Mouse (Mus musculus) frontal cortex, adult 2 months (tissue): ENCODE measurements around the gene Derl3. TPM values are rescaled to one million over a fixed set of nuclear protein-coding genes. Genes with fewer than 3 reads are reported as not detected.
A peak's percentile ranks its signal among the peaks of the same experiment; 100 is the strongest.

Source experiments
- DNase-seq, 2 experiments: peaks; one replicate each; pipeline ENCODE4 v3.0.0; 2022; ENCODE audit warnings: low spot score in 1 of 2; ENCODE audit errors: extremely low spot score in 1 of 2
- polyA plus RNA-seq: library from polyadenylated mRNA; depleted of rRNA; stranded (reverse); fragments of >200 nt; gene quantifications from 2 replicates; pipeline ENCODE4 v1.2.3, GENCODE M21; 2012; rRNA removed

Gene Derl3
- polyA plus RNA-seq, 1 experiment = 5.3 TPM

- no peak for DNase-seq
Observed at GRCm38 (mm10) chr10:75937851-75938643, 44.8 kb downstream of the Derl3 start.

- DNase-seq = peak in 1 of 2 experiments; percentile 68
Observed at GRCm38 (mm10) chr10:75939481-75940234, 46.4 kb downstream of the Derl3 start.

GRCm38 (mm10) chr10:75940520-75940919 is 47.3 kb downstream of the Derl3 start, which contains the start of gene Gm867:
Gene Gm867 (minus strand): TSS chr10:75940672.
- no peak for DNase-seq

DNA sequence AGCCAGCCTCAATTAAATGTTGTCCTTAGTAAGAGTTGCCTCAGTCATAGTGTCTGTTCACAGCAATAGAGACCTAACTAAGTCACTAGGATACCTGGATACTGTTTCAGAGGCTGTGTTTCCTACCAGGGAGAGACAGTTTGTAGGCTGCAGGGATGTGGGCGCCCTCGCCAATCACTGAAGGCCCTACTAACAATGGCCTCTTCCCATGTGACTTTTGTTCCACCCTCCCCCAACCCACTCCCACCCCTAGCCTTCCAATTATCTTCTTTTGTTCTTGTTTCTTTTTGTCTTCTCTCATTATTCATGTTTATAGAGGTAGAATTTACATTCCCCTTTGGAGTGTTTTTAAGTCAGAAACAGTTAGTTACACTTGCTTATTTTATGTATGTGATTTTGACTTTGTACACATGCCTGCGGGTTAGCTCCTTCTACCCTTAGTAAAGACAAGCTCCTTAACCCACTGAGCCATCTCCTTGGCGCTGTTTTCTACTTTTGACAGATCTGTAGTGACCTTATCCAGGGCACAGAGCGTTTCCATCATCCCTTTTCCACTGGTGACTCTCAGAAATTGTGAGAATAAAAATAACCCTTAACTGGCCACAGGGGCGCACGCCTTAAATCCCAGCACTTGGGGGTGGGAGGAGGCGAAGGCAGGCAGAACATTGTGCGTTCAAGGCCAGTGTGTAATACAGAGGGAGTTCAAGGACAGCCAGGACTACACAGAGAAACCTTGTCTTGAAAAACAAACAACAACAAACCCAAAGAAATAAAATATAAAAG is 48.0 kb downstream of the Derl3 start:
- no peak for DNase-seq

- DNase-seq = no peak
Observed at GRCm38 (mm10) chr10:75942736-75943477, 49.7 kb downstream of the Derl3 start, which contains the start of gene Vpreb3. Gene Vpreb3 (plus strand): TSS chr10:75943057.

- DNase-seq = no peak
Observed at GRCm38 (mm10) chr10:75944066-75944772, 51.0 kb downstream of the Derl3 start.

- no peak for DNase-seq
Observed at GRCm38 (mm10) chr10:75945213-75945612, 52.0 kb downstream of the Derl3 start.

Other genes starting within 250 kb of the Derl3 start
- gene Susd2, start 249.4 kb upstream of the Derl3 start, polyA plus RNA-seq = 10.3 and 11.7 TPM in 2 replicates
- gene Cabin1, start 129.1 kb upstream of the Derl3 start, polyA plus RNA-seq = 50.9 and 57.4 TPM in 2 replicates
- gene Ddt, start 120.0 kb upstream of the Derl3 start, polyA plus RNA-seq = 69.6 and 80.8 TPM in 2 replicates
- gene Gm20441, start 112.5 kb upstream of the Derl3 start, polyA plus RNA-seq = not detected in 2 replicates
- gene Gstt3, start 112.0 kb upstream of the Derl3 start, polyA plus RNA-seq = 8.6 and 10.4 TPM in 2 replicates
- 29.8 and 39.9 TPM in 2 replicates for gene Gstt1, start 94.8 kb upstream of the Derl3 start, polyA plus RNA-seq
- gene Gstt4, start 70.9 kb upstream of the Derl3 start, polyA plus RNA-seq = not detected in 2 replicates
- gene Gstt2, start 56.0 kb upstream of the Derl3 start, polyA plus RNA-seq = 17.8 and 20.9 TPM in 2 replicates
- 1,072 and 1,398 TPM in 2 replicates for gene Mif, start 33.2 kb upstream of the Derl3 start, polyA plus RNA-seq
- gene Smarcb1, start 28.2 kb downstream of the Derl3 start, polyA plus RNA-seq = 82.1 and 89.4 TPM in 2 replicates
- gene Chchd10, start 39.7 kb downstream of the Derl3 start, polyA plus RNA-seq = 453 and 546 TPM in 2 replicates
- gene Mmp11, start 43.1 kb downstream of the Derl3 start, polyA plus RNA-seq = 2.3 and 2.5 TPM in 2 replicates
- gene Gm867, start 47.3 kb downstream of the Derl3 start, polyA plus RNA-seq = 0.16 and 0.36 TPM in 2 replicates
- not detected in 2 replicates for gene Vpreb3, start 49.6 kb downstream of the Derl3 start, polyA plus RNA-seq
- gene Gm5134, start 61.1 kb downstream of the Derl3 start, polyA plus RNA-seq = 0.23 and 0.36 TPM in 2 replicates
- gene Zfp280b, start 139.2 kb downstream of the Derl3 start, polyA plus RNA-seq = 8.8 and 9.7 TPM in 2 replicates
- not detected in 2 replicates for gene Slc5a4b, start 217.5 kb downstream of the Derl3 start, polyA plus RNA-seq